Mouse (Mus musculus) forebrain, embryonic 10.5 days (tissue): Measurements from ENCODE around the gene Map7. TPM values are rescaled to one million over a fixed set of nuclear protein-coding genes. Genes with fewer than 3 reads are reported as not detected.

ENCODE experiments used
- DNase-seq: peaks from one replicate; pipeline ENCODE4 v3.0.0-alpha.2; 2017; ENCODE audit warnings: low spot score; ENCODE audit errors: extremely low spot score
- H3K27ac ChIP-seq: fragments of 300-500 bp; sonication (generic); 2 replicates; pipeline ENCODE4 v1.5.1; 2016; ENCODE audit warnings: mild to moderate bottlenecking
- H3K27me3 ChIP-seq: fragments of 300-500 bp; sonication (generic); 2 replicates; pipeline ENCODE4 v1.6.1; 2016; ENCODE audit warnings: mild to moderate bottlenecking; ENCODE audit not compliant: poor library complexity, severe bottlenecking
- H3K36me3 ChIP-seq: fragments of 300-500 bp; sonication (generic); replicated peaks from 2 replicates; pipeline ENCODE4 v1.6.1; 2016; ENCODE audit warnings: mild to moderate bottlenecking, moderate library complexity
- H3K4me1 ChIP-seq: fragments of 300-500 bp; sonication (generic); 2 replicates; pipeline ENCODE4 v1.6.1; 2016
- H3K4me3 ChIP-seq: fragments of 300-500 bp; sonication (generic); 2 replicates; pipeline ENCODE4 v1.5.1; 2016; ENCODE audit warnings: mild to moderate bottlenecking, moderate library complexity
- H3K9me3 ChIP-seq: fragments of 300-500 bp; sonication (generic); 2 replicates; pipeline ENCODE4 v1.6.1; 2016; ENCODE audit warnings: mild to moderate bottlenecking, moderate library complexity
- WGBS: fragments of 180-500 bp; shearing (Covaris S2); methylation state at CpG from one replicate; pipeline ENCODE4 v1.1.7; 2016; 5-methylcytosine and 5-hydroxymethylcytosine counted together
- polyA plus RNA-seq: library from polyadenylated mRNA; unstranded; fragments of >200 nt; fragmentation: Nextera tagmentation; extraction: Ambion mirVana; gene quantifications from 2 replicates; pipeline ENCODE4 v1.2.1, GENCODE M21; 2016

Map7 gene
- 9.1 and 10.9 TPM in 2 replicates for polyA plus RNA-seq

- 5% methylated on average over 51 of the region's 51 CpGs for WGBS
- H3K9me3 ChIP-seq: no peaks in the 10 kb centered on the region
These were observed at the start of gene Map7 for GRCm38 (mm10) chr10:20148130-20148772. Gene Map7, plus strand, starts transcription at chr10:20148471.

DNA sequence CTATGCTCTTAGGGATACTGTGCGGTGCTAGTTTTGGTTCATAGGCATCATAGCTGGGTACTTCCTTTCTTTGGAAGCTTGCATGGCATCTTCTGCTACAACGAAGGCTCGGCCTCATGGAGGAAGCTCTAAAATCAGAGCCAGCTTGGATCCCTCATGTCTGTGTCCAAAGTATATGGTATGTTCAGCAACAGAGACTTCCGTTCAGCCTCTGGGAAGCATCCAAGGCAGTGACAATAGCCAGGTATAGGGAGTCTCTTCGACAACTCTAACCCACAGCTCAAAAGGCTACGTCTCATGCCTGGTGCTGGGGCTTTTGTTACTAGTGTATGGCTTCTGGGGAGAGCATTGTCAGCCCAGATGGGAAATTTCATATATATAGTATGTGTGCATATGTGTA lies 46.8 kb upstream of the Map7 start:
- H3K36me3 ChIP-seq: no peaks in the 10 kb centered on the region
- no peak for DNase-seq
- no peaks in the 10 kb centered on the region for H3K9me3 ChIP-seq
- no peaks in the 10 kb centered on the region for H3K4me1 ChIP-seq
- WGBS: 92% methylated on average over 6 of the region's 6 CpGs
- no peak overlapping the region for H3K27ac ChIP-seq
- H3K4me3 ChIP-seq: no peak overlapping the region
- no peaks in the 10 kb centered on the region for H3K27me3 ChIP-seq

More at GRCm38 (mm10) chr10:20148130-20148772, at the start of gene Map7:
- H3K27ac ChIP-seq: peak within 1 kb of the TSS; percentile 83
- H3K4me1 ChIP-seq: peaks cover 24% of the 10 kb centered on the region
- H3K4me3 ChIP-seq: peak within 1 kb of the TSS; percentile 80
- H3K27me3 ChIP-seq: peaks cover 57% of the 10 kb centered on the region
- DNase-seq: peak; percentile 31
- no peaks in the 10 kb centered on the region for H3K36me3 ChIP-seq

DNA sequence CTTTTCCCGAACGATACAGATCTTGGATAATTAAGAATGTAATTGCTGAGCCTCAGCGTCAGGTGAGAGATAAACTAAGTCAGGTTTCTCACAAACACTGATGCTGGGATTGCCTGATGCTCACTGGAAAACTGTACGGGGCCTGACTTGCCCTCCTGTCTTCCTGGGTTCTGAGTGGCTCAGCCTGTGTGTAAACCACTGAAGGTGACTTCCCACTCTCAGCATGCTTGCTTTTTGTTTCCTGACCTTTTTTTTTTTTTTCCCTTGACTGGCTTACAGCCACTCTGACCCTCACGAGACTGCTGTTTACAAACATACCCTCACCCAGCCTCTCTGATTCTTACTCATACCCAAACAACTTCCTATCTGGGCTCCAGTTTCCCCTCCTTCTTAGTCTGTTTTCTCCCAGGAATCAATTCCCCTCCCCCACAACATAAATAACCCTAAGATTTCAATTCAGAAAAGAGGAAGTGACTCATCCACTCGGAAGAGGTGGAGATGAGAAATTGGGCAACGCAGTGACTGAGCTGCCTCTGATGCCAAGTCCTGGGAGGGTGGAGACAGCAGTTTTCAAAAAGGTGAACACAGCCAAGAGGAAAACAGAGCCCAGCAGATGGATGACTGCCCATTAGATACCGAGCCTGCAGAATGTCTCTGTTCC lies 43.9 kb upstream of the Map7 start:
- WGBS: 83% methylated on average over 8 of the region's 8 CpGs
- Histone ChIP-seq H3K27ac (no peak overlapping the region), H3K9me3 (no peaks in the 10 kb centered on the region), H3K4me3 (no peak overlapping the region), H3K36me3 (no peaks in the 10 kb centered on the region), H3K4me1 (no peaks in the 10 kb centered on the region), H3K27me3 (no peaks in the 10 kb centered on the region)
- DNase-seq: no peak

- WGBS: 80% methylated on average over 4 of the region's 4 CpGs
- Histone ChIP-seq H3K27ac (no peak overlapping the region), H3K4me1 (no peaks in the 10 kb centered on the region), H3K36me3 (no peaks in the 10 kb centered on the region), H3K27me3 (no peaks in the 10 kb centered on the region), H3K9me3 (no peaks in the 10 kb centered on the region), H3K4me3 (no peak overlapping the region)
- DNase-seq: no peak
These were observed 42.7 kb upstream of the Map7 start for GRCm38 (mm10) chr10:20105575-20105974.

DNA sequence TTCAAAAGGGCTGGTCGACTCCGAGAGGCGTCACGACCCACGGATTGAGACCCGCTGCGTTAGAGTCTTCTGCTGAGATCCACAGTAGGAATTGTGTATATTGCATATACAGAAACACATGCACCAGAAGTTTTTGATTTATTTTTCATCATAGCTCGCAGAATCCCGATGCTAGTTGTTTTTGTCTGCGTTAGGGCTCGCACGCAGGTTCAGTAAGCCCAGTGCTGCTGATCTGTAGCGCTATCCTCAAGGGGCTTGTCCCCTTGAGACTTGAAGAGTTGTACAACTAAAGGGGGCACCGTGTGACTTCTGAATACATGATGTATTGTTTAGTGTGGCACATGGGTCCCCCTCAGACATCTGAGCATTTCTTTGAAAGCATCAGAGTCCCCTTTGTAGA lies 41.2 kb upstream of the Map7 start:
- Histone ChIP-seq H3K27ac (no peak overlapping the region), H3K4me3 (no peak overlapping the region), H3K9me3 (no peaks in the 10 kb centered on the region), H3K27me3 (no peaks in the 10 kb centered on the region), H3K36me3 (no peaks in the 10 kb centered on the region), H3K4me1 (no peaks in the 10 kb centered on the region)
- no peak for DNase-seq
- 96% methylated on average over 14 of the region's 14 CpGs for WGBS

DNA sequence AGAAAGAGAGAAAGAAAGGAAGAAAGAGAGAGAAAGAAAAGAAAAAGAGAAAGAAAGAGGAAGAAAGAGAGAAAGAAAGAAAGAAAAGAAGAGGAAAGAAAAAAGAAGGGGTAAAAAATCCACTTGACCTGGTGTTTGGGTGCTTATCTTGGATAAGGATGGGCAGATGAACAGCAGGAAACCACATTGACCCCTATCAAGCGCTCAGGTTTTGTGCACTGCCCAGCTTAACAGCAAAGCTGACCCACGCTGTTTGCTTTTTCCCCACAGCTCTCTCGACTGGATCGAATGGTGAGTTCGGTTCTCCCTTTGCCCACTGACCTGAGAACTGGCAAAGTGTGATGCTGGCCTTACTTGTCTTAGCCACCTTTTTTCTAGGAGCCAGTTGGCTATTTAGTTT lies 36.8 kb upstream of the Map7 start:
- Histone ChIP-seq H3K4me3 (no peak overlapping the region), H3K4me1 (no peaks in the 10 kb centered on the region), H3K9me3 (no peaks in the 10 kb centered on the region), H3K36me3 (no peaks in the 10 kb centered on the region), H3K27me3 (no peaks in the 10 kb centered on the region), H3K27ac (no peak overlapping the region)
- DNase-seq: no peak
- WGBS: 91% methylated on average over 5 of the region's 5 CpGs

GRCm38 (mm10) chr10:20112026-20112973 lies 36.0 kb upstream of the Map7 start:
- H3K27ac ChIP-seq: no peak overlapping the region
- 88% methylated on average over 18 of the region's 18 CpGs for WGBS
- H3K36me3 ChIP-seq: no peaks in the 10 kb centered on the region
- no peak overlapping the region for H3K4me3 ChIP-seq
- H3K27me3 ChIP-seq: no peaks in the 10 kb centered on the region
- no peaks in the 10 kb centered on the region for H3K9me3 ChIP-seq
- no peak for DNase-seq
- no peaks in the 10 kb centered on the region for H3K4me1 ChIP-seq

GRCm38 (mm10) chr10:20119504-20120425 lies 28.5 kb upstream of the Map7 start:
- Histone ChIP-seq H3K4me1 (0 out of 2 replicates have a peak, but pooled peaks cover 5% of the 10 kb centered on the region), H3K9me3 (no peaks in the 10 kb centered on the region), H3K27me3 (no peaks in the 10 kb centered on the region), H3K4me3 (no peak overlapping the region), H3K27ac (no peak overlapping the region), H3K36me3 (no peaks in the 10 kb centered on the region)
- WGBS: 95% methylated on average over 15 of the region's 15 CpGs
- no peak for DNase-seq

GRCm38 (mm10) chr10:20121981-20122380 lies 26.3 kb upstream of the Map7 start:
- Histone ChIP-seq H3K27me3 (no peaks in the 10 kb centered on the region), H3K27ac (no peak overlapping the region), H3K4me3 (no peak overlapping the region), H3K36me3 (no peaks in the 10 kb centered on the region), H3K9me3 (no peaks in the 10 kb centered on the region), H3K4me1 (0 out of 2 replicates have a peak, but pooled peaks cover 5% of the 10 kb centered on the region)
- DNase-seq: no peak
- WGBS: 96% methylated on average over 4 of the region's 4 CpGs

DNA sequence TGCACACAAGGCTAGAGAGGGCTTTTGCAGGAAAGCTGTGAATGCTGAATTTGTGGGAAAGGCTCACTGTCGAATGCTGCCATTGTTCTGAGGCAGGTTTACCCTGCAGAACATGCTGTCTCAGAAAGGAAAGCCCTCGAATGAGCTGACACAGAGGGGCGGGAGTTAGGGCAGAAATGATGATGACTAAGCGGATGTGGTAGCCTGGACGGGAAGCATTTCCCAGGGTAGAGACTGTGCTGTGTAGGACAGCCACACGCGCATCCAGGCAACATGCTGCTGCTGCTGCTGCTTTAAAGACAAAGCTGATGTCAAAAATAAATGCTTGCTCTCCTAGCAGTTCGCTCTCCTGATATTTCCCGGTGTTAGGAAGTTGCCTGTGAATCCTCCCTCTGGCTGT lies 24.9 kb upstream of the Map7 start:
- WGBS: 65% methylated on average over 9 of the region's 9 CpGs
- DNase-seq: no peak
- H3K36me3 ChIP-seq: no peaks in the 10 kb centered on the region
- no peaks in the 10 kb centered on the region for H3K27me3 ChIP-seq
- no peak overlapping the region for H3K4me3 ChIP-seq
- no peaks in the 10 kb centered on the region for H3K9me3 ChIP-seq
- H3K27ac ChIP-seq: no peak overlapping the region
- 0 out of 2 replicates have a peak, but pooled peaks cover 5% of the 10 kb centered on the region for H3K4me1 ChIP-seq

DNA sequence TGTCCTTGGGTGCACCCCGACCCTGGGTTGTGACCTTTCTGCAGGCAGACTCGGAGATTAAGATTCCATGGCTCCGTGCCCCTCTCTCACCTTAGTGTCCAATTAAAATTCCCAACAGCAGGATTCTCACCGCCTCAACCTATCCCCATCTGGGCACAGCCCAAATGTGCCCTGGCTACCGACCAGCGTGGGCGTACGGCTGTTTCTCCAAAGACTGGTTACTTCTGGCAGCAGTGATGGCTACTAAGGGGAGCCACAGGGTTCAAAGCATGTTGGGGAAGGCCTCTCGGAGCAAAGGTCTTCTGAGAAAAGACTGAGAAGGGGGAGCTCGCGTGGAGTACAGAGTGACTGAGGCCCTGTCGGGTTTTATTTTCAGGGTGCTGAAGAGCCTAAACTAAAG lies 23.7 kb upstream of the Map7 start:
- WGBS: 86% methylated on average over 12 of the region's 12 CpGs
- H3K36me3 ChIP-seq: no peaks in the 10 kb centered on the region
- DNase-seq: no peak
- no peak overlapping the region for H3K27ac ChIP-seq
- H3K4me1 ChIP-seq: 0 out of 2 replicates have a peak, but pooled peaks cover 5% of the 10 kb centered on the region
- no peak overlapping the region for H3K4me3 ChIP-seq
- no peaks in the 10 kb centered on the region for H3K27me3 ChIP-seq
- H3K9me3 ChIP-seq: no peaks in the 10 kb centered on the region

DNA sequence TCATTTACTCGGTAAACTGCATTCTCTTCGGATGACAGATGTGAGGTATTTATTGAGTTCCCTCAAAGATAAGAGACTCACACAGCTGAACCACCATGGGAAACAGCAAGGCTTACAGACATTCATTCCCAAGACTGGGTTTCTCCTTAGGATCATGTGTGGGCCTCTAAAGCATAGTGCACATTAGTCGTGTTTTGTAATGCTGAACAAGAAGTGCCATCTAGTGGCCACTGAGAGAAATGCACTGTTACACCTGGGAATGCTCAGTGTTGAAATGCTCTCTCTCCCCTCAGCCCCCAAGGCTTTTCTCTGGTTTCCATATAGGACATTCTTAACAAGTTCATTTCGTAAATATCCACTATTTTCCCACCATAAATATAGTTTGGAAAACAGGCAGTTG lies 23.0 kb upstream of the Map7 start:
- 54% methylated on average over 4 of the region's 4 CpGs for WGBS
- Histone ChIP-seq H3K27me3 (no peaks in the 10 kb centered on the region), H3K36me3 (no peaks in the 10 kb centered on the region)

More for the DNA sequence above, 23.0 kb upstream of the Map7 start:
- H3K4me3 ChIP-seq: no peak overlapping the region
- 0 out of 2 replicates have a peak, but pooled peaks cover 5% of the 10 kb centered on the region for H3K4me1 ChIP-seq
- no peak overlapping the region for H3K27ac ChIP-seq
- no peaks in the 10 kb centered on the region for H3K9me3 ChIP-seq
- peak; percentile 53 for DNase-seq
